Mouse (Mus musculus): ENCODE measurements around the gene Selenom.

Gene Selenom

GRCm38 (mm10) chr11:3548564-3549295 is 34.2 kb downstream of the Selenom start:
- no peak for DNase-seq (ENCODE audit: low spot score in 2 of 2)

- no peak for DNase-seq (ENCODE audit: low spot score in 2 of 2)
These were observed 35.3 kb downstream of the Selenom start for GRCm38 (mm10) chr11:3549791-3550190.

GRCm38 (mm10) chr11:3554976-3555375 is 40.5 kb downstream of the Selenom start:
- no peak for DNase-seq (ENCODE audit: low spot score in 2 of 2)

GRCm38 (mm10) chr11:3557852-3558251 is 43.4 kb downstream of the Selenom start:
- no peak for DNase-seq (ENCODE audit: low spot score in 2 of 2)

- DNase-seq (ENCODE audit: low spot score in 2 of 2): no peak
These were observed 45.7 kb downstream of the Selenom start for GRCm38 (mm10) chr11:3560202-3560601.

GRCm38 (mm10) chr11:3563853-3564252 is 49.4 kb downstream of the Selenom start:
- DNase-seq (ENCODE audit: low spot score in 2 of 2): no peak

- DNase-seq (ENCODE audit: low spot score in 2 of 2): no peak
These were observed 50.0 kb downstream of the Selenom start for GRCm38 (mm10) chr11:3564451-3564850.

- DNase-seq (ENCODE audit: low spot score in 2 of 2): no peak
These were observed 51.5 kb downstream of the Selenom start for GRCm38 (mm10) chr11:3566018-3566417.

Measured in right cerebral cortex, adult 2 months (tissue).